Mouse (Mus musculus) liver, embryonic 14 days (tissue): ENCODE data around the gene Ankrd44. TPM values are rescaled to one million over a fixed set of nuclear protein-coding genes. Genes with fewer than 3 reads are reported as not detected.

Experiments used
- polyA plus RNA-seq: library from polyadenylated mRNA; depleted of rRNA; stranded (reverse); fragments of >200 nt; gene quantifications from 2 replicates; pipeline ENCODE4 v1.2.3, GENCODE M21; 2012; rRNA removed

Gene Ankrd44
- 3.8 and 4.9 TPM in 2 replicates for polyA plus RNA-seq

DNA sequence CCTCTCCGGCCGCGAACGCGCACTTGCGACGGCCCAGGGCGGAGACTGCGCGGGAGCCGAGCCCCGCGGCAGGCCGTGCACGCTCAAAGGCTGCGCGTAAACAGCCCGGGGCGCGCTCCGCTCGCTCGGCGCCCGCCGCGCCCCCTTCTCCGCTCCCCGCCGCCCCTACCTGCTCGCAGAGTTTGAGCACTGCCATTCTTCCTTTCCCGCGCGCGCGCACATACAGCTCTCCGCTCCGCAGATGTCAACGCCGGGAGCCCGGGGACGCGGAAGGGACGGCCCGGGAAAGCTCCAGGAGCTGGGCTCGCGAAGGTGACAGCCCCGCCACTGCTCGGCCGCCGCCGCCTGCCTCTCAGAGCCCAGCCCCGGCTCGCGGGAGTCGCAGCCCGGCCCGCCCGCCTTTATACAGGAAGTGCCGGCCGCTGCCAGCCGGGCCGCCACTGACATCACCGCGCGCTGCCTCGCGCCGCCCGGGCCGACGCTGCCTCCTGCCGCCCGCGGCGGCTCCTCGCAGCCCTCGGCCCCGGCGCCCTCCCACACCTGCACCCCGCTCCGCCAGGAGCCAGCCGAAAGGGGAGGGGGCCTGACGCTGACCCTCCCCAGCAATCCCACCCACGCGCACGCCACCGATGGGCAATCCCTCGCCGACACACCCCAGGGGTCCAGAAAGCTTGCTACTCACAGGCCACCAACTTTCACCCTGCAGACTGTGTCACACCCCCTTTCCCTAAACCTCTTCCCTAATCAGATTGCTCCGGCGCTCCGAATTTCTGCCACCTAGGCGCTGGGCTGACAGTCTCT lies at the start of gene Ankrd44:
Gene Ankrd44, minus strand, starts transcription at position 417 of the 801 bp plus-strand sequence.

Other genes with a start within 250 kb of the Ankrd44 start
- 47.4 and 51.3 TPM in 2 replicates for gene Sf3b1, start 101.1 kb upstream of the Ankrd44 start, polyA plus RNA-seq
- 8.7 and 10.5 TPM in 2 replicates for gene Coq10b, start 126.4 kb upstream of the Ankrd44 start, polyA plus RNA-seq
- 347 and 395 TPM in 2 replicates for gene Hspe1, start 161.7 kb upstream of the Ankrd44 start, polyA plus RNA-seq
- gene Hspd1, start 161.9 kb upstream of the Ankrd44 start, polyA plus RNA-seq: 197 and 210 TPM in 2 replicates
- gene Mob4, start 204.8 kb upstream of the Ankrd44 start, polyA plus RNA-seq: 10.8 and 12.8 TPM in 2 replicates